Mouse (Mus musculus) c-Kit-positive CD71-positive TER-119-positive erythroid progenitor cells, embryonic 14.5 days (primary cell): ENCODE data around the gene A030005L19Rik.
"Not testable (repeated sequence)": the region's sequence is repeated elsewhere in the genome, so short reads cannot be mapped to it uniquely, and the experiment has no call there.

Experiments
- DNase-seq: peaks from one replicate; pipeline ENCODE4 v3.0.0-alpha.2; 2013; ENCODE audit warnings: low spot score

A030005L19Rik gene

GRCm38 (mm10) chr1:82913025-82913424, at the start of gene A030005L19Rik:
TSS of gene A030005L19Rik (plus strand) at chr1:82913325.
- DNase-seq, result no peak

GRCm38 (mm10) chr1:82870202-82870601, 42.9 kb upstream of the A030005L19Rik start:
- DNase-seq, result no peak

GRCm38 (mm10) chr1:82879172-82879571, 34.0 kb upstream of the A030005L19Rik start:
- no peak for DNase-seq

GRCm38 (mm10) chr1:82880196-82880595, 32.9 kb upstream of the A030005L19Rik start:
- no peak for DNase-seq

- DNase-seq, result no peak
Observed at GRCm38 (mm10) chr1:82893269-82893668, 19.9 kb upstream of the A030005L19Rik start.

GRCm38 (mm10) chr1:82900567-82900966, 12.6 kb upstream of the A030005L19Rik start:
- no peak for DNase-seq

- no peak for DNase-seq
Observed at GRCm38 (mm10) chr1:82901201-82901600, 11.9 kb upstream of the A030005L19Rik start.

- DNase-seq, result no peak
Observed at GRCm38 (mm10) chr1:82905886-82906285, 7.2 kb upstream of the A030005L19Rik start.

- DNase-seq, result not testable (repeated sequence)
Observed at GRCm38 (mm10) chr1:82913434-82913833, 309 bp downstream of the A030005L19Rik start.

GRCm38 (mm10) chr1:82924650-82925049, 11.5 kb downstream of the A030005L19Rik start, which contains the start of gene A030014E15Rik:
TSS of gene A030014E15Rik (plus strand) at chr1:82924917.
- DNase-seq, result no peak

GRCm38 (mm10) chr1:82930558-82930957, 17.4 kb downstream of the A030005L19Rik start:
- DNase-seq, result not testable (repeated sequence)

- not testable (repeated sequence) for DNase-seq
Observed at GRCm38 (mm10) chr1:82931326-82931725, 18.2 kb downstream of the A030005L19Rik start, which contains the start of gene Gm6217. TSS of gene Gm6217 (minus strand) at chr1:82931399.

GRCm38 (mm10) chr1:82938666-82939065, 25.5 kb downstream of the A030005L19Rik start:
- DNase-seq, result no peak

- not testable (repeated sequence) for DNase-seq
Observed at GRCm38 (mm10) chr1:82942505-82942904, 29.4 kb downstream of the A030005L19Rik start.

GRCm38 (mm10) chr1:82943295-82943694, 30.2 kb downstream of the A030005L19Rik start, which contains the start of gene A030003K21Rik:
TSS of gene A030003K21Rik (minus strand) at chr1:82943388.
- not testable (repeated sequence) for DNase-seq

GRCm38 (mm10) chr1:82946029-82946428, 32.9 kb downstream of the A030005L19Rik start:
- DNase-seq, result not testable (repeated sequence)

- no peak for DNase-seq
Observed at GRCm38 (mm10) chr1:82948601-82949000, 35.5 kb downstream of the A030005L19Rik start.

GRCm38 (mm10) chr1:82955913-82956312, 42.8 kb downstream of the A030005L19Rik start, which contains the start of gene Gm7544:
TSS of gene Gm7544 (minus strand) at chr1:82956013.
- not testable (repeated sequence) for DNase-seq

GRCm38 (mm10) chr1:82959870-82960385, 46.8 kb downstream of the A030005L19Rik start, which contains the start of gene Gm47955:
TSS of gene Gm47955 (plus strand) at chr1:82960286.
- no peak for DNase-seq
